Mouse (Mus musculus): ENCODE measurements around the gene AI413582. TPM values are rescaled to one million over a fixed set of nuclear protein-coding genes. Genes with fewer than 3 reads are reported as not detected.
A peak's percentile ranks its signal among the peaks of the same experiment; 100 is the strongest.

Gene AI413582
- total and polyA plus RNA-seq, 2 experiments from 2014 or later: 11.1 to 18.5 TPM

DNA sequence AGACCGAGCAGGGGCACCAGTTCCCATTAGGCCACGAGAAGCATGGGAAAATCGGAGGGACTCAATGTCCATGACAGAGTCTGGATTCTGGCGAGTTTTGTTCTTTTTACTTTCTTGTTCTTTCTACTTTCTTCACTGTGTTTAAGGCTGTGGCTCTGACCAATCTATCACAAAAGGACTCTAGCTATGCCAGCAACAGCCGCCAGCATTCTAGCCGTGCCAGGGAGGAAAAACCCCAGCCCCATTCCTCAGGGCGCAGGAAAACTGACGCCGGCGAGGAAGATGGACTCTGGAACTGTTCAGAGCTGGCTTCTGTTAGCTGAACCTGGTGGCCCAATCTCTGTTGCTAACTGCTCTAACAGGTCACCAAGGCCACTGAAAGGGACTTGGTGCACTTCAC lies 12.9 kb upstream of the AI413582 start:
- peaks cover 56% of the 10 kb centered on the region for H3K36me3 ChIP-seq (replicated peaks; ENCODE audit: control insufficient read depth, insufficient read depth, low read length)
- WGBS: 92% methylated on average over 10 of the region's 10 CpGs

GRCm38 (mm10) chr17:27577468-27577867 lies 11.9 kb upstream of the AI413582 start:
- peaks cover 46% of the 10 kb centered on the region for H3K36me3 ChIP-seq (replicated peaks; ENCODE audit: control insufficient read depth, insufficient read depth, low read length)
- peak; percentile 49 for ATAC-seq (ENCODE audit: insufficient read depth, low read depth)
- no peak overlapping the region for H3K9ac ChIP-seq (replicated peaks; ENCODE audit: low read depth, low read length)

More for the DNA sequence above, 12.9 kb upstream of the AI413582 start:
- Histone ChIP-seq H3K27ac (ENCODE audit: low read depth) (no peak overlapping the region), H3K4me1 (ENCODE audit: control insufficient read depth, insufficient read depth) (peaks cover 8% of the 10 kb centered on the region; the same call in 1 of the 2 replicates), H3K27me3 (ENCODE audit: control insufficient read depth, insufficient read depth, low read length) (no peaks in the 10 kb centered on the region), H3K9ac (replicated peaks; ENCODE audit: low read depth, low read length) (no peak overlapping the region), H3K9me3 (replicated peaks; ENCODE audit: control insufficient read depth, low read length) (no peaks in the 10 kb centered on the region), H3K4me3 (ENCODE audit: low read depth, low read length) (no peak overlapping the region), H3K4me2 (ENCODE audit: low read depth, low read length) (no peak overlapping the region)
- TF ChIP-seq EP300 (IDR thresholded peaks at IDR 0.05; ENCODE audit: low read depth): no peak
- no peak for TF ChIP-seq CTCF (IDR thresholded peaks at IDR 0.05; ENCODE audit: low read depth)
- DNase-seq (ENCODE audit: low spot score): no peak
- no peak for ATAC-seq (ENCODE audit: insufficient read depth, low read depth)

GRCm38 (mm10) chr17:27576056-27576455 lies 10.5 kb upstream of the AI413582 start:
- no peak for TF ChIP-seq EP300 (IDR thresholded peaks at IDR 0.05; ENCODE audit: low read depth)
- TF ChIP-seq CTCF (IDR thresholded peaks at IDR 0.05; ENCODE audit: low read depth): no peak
- H3K9me3 ChIP-seq (replicated peaks; ENCODE audit: control insufficient read depth, low read length): no peaks in the 10 kb centered on the region
- H3K27me3 ChIP-seq (ENCODE audit: control insufficient read depth, insufficient read depth, low read length): no peaks in the 10 kb centered on the region
- H3K36me3 ChIP-seq (replicated peaks; ENCODE audit: control insufficient read depth, insufficient read depth, low read length): peaks cover 33% of the 10 kb centered on the region
- H3K4me3 ChIP-seq (ENCODE audit: low read depth, low read length): no peak overlapping the region
- no peak overlapping the region for H3K4me2 ChIP-seq (ENCODE audit: low read depth, low read length)
- ATAC-seq (ENCODE audit: insufficient read depth, low read depth) (no peak), DNase-seq (ENCODE audit: low spot score) (no peak)
- no peak overlapping the region for H3K9ac ChIP-seq (replicated peaks; ENCODE audit: low read depth, low read length)
- peaks cover 4% of the 10 kb centered on the region; the same call in 1 of the 2 replicates for H3K4me1 ChIP-seq (ENCODE audit: control insufficient read depth, insufficient read depth)
- WGBS: 76% methylated on average over 7 of the region's 7 CpGs
- no peak overlapping the region for H3K27ac ChIP-seq (ENCODE audit: low read depth)

More at GRCm38 (mm10) chr17:27577468-27577867, 11.9 kb upstream of the AI413582 start:
- H3K4me3 ChIP-seq (ENCODE audit: low read depth, low read length): no peak overlapping the region
- TF ChIP-seq CTCF (IDR thresholded peaks at IDR 0.05; ENCODE audit: low read depth) (peak; percentile 34), EP300 (IDR thresholded peaks at IDR 0.05; ENCODE audit: low read depth) (no peak)
- no peak for DNase-seq (ENCODE audit: low spot score)
- H3K27ac ChIP-seq (ENCODE audit: low read depth): no peak overlapping the region
- H3K4me2 ChIP-seq (ENCODE audit: low read depth, low read length): no peak overlapping the region
- H3K9me3 ChIP-seq (replicated peaks; ENCODE audit: control insufficient read depth, low read length): no peaks in the 10 kb centered on the region
- H3K27me3 ChIP-seq (ENCODE audit: control insufficient read depth, insufficient read depth, low read length): no peaks in the 10 kb centered on the region
- WGBS: 63% methylated on average over 6 of the region's 6 CpGs
- H3K4me1 ChIP-seq (ENCODE audit: control insufficient read depth, insufficient read depth): peaks cover 4% of the 10 kb centered on the region; the same call in 1 of the 2 replicates

DNA sequence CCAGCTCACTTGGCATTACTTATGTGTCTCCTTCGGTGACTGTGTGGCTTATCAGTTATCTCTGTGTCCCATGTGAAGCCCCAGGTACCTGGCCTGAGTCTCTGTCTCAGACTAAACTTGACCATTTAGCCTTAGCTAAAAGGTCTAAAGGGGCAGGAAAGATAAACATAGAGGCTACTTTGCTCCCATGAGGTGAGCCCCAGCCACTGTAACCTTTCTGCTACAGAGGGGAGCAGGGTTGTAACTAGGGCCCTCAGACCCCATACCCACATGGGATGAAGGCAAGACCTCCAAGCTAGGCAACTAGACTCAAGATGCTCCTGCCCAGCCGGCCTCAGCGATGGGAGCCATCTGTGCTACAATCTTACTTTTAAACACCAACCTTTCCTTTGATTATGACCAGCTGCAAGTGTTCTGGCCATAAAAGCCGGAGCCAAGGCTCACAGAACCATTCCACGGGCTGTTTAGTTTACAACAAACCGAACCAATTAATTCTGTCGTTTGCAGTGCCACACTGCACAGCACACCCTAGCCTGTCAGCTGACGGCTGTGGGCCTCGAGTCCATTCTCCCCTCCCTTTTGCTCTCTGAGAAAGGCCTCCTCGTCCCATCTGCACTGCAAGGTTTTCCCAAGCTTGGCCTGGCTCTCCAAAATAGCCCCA lies 9.7 kb upstream of the AI413582 start:
- Histone ChIP-seq H3K27me3 (ENCODE audit: control insufficient read depth, insufficient read depth, low read length) (no peaks in the 10 kb centered on the region), H3K4me1 (ENCODE audit: control insufficient read depth, insufficient read depth) (peaks cover 4% of the 10 kb centered on the region; the same call in 1 of the 2 replicates), H3K9ac (replicated peaks; ENCODE audit: low read depth, low read length) (no peak overlapping the region), H3K4me3 (ENCODE audit: low read depth, low read length) (no peak overlapping the region), H3K9me3 (replicated peaks; ENCODE audit: control insufficient read depth, low read length) (no peaks in the 10 kb centered on the region), H3K4me2 (ENCODE audit: low read depth, low read length) (no peak overlapping the region), H3K36me3 (replicated peaks; ENCODE audit: control insufficient read depth, insufficient read depth, low read length) (peaks cover 26% of the 10 kb centered on the region), H3K27ac (ENCODE audit: low read depth) (peak overlapping the region; percentile 21; the same call in 1 of the 2 replicates)
- ATAC-seq (ENCODE audit: insufficient read depth, low read depth) (no peak), DNase-seq (ENCODE audit: low spot score) (no peak)
- 76% methylated on average over 10 of the region's 10 CpGs for WGBS
- no peak for TF ChIP-seq CTCF (IDR thresholded peaks at IDR 0.05; ENCODE audit: low read depth)
- no peak for TF ChIP-seq EP300 (IDR thresholded peaks at IDR 0.05; ENCODE audit: low read depth)

DNA sequence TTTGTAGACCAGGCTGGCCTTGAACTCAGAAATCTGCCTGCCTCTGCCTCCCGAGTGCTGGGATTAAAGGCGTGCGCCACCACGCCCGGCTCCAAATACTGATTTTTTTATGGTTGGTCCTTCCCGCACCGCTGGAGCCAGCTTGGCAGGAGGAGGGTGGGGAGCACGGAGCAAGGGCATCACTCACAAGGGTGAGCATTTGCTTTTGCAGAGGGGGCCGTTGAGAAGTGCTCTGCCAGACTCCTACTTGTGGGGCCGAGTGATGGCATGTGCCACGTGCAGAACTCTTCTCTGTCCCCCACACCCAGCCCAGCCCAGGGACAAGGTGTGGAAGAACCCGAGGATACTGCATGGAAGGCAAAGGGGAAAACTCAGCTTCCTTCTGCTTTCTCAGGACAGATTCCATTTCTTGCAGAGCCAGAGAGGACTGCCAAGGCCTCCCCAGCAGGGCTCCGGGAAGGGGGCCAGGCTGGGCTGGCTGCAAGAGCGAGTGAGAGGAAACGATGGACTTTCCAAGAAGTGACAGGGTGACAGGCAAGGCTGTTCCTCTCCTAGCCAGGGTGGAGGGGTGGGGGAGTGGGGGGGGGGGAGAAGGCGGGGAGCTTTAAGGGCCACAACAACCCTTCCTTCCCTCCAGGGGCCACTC lies 9.0 kb upstream of the AI413582 start:
- Histone ChIP-seq H3K4me2 (ENCODE audit: low read depth, low read length) (no peak overlapping the region), H3K36me3 (replicated peaks; ENCODE audit: control insufficient read depth, insufficient read depth, low read length) (peaks cover 19% of the 10 kb centered on the region), H3K4me1 (ENCODE audit: control insufficient read depth, insufficient read depth) (peaks cover 4% of the 10 kb centered on the region; the same call in 1 of the 2 replicates), H3K9ac (replicated peaks; ENCODE audit: low read depth, low read length) (no peak overlapping the region), H3K4me3 (ENCODE audit: low read depth, low read length) (no peak overlapping the region), H3K9me3 (replicated peaks; ENCODE audit: control insufficient read depth, low read length) (no peaks in the 10 kb centered on the region), H3K27ac (ENCODE audit: low read depth) (peak overlapping the region; percentile 21), H3K27me3 (ENCODE audit: control insufficient read depth, insufficient read depth, low read length) (no peaks in the 10 kb centered on the region)
- 77% methylated on average over 16 of the region's 16 CpGs for WGBS
- DNase-seq (ENCODE audit: low spot score) (no peak), ATAC-seq (ENCODE audit: insufficient read depth, low read depth) (no peak; the same call in 1 of the 2 replicates)
- TF ChIP-seq EP300 (IDR thresholded peaks at IDR 0.05; ENCODE audit: low read depth) (no peak), CTCF (IDR thresholded peaks at IDR 0.05; ENCODE audit: low read depth) (no peak)

Measured in heart, postnatal 0 days (tissue).